Mouse (Mus musculus): ENCODE measurements around the gene Apba1.

Gene Apba1

DNA sequence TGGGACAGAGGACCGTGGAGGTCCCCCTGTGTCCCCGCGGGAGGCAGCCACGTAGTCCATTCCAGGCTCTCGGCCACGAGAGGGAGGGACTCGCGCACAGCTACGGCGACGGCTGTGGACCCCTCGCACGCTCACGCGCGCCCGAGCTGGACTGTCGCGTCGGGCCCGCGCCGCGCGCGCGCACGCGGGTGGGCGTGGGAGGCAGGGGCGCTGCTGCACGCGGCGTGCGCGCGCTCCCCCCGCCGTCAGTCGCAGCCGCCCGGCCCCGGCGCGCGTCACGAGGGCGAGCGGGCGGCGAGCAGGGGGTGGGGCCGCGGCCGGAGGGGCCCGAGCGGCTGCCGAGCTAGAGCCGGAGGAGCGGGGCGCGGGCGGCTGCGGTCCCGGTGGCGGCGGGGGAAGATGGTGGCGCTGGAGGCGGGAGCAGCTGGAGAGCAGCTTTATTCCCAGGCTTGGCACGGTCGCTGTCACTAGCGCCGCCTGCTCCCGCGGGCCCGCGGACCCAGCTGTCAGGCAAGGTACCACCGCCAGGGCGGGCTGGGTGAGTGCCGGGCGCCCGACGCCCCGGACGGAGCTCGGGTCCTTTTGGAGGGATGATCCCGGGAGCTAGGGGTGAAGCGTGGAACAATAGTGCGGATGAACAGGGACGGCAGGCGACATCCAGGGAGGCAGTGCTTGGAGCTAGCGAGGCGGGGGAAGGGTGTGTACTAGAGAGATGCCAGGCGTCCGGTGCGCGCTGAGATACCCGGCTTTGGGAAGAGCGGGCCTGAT, at the start of gene Apba1:
Gene Apba1, plus strand, starts transcription at position 334 of the 768 bp plus-strand sequence.
- in situ Hi-C loops (cut with MboI, MseI) = no loop called here

DNA sequence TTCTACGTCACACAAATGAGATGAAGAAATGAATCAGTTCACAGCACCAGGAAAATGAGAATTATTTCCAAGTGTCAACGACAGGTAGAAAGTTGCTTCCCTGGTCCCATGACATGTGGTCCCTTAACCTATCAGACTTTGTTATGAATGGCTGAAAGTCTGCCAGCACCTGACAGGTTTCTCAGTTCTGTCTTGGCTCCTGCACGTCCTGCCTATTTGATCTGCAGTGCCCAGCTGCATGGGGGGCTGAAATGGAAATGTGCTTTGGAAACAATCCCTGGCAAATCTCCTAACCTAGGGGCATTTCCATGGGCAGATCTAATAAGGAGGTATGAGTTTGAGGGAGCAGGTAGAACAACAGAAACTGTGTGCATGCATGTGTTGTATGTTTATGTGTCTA, 12.2 kb upstream of the Apba1 start:
- in situ Hi-C loops (cut with MboI, MseI) = no loop called here

DNA sequence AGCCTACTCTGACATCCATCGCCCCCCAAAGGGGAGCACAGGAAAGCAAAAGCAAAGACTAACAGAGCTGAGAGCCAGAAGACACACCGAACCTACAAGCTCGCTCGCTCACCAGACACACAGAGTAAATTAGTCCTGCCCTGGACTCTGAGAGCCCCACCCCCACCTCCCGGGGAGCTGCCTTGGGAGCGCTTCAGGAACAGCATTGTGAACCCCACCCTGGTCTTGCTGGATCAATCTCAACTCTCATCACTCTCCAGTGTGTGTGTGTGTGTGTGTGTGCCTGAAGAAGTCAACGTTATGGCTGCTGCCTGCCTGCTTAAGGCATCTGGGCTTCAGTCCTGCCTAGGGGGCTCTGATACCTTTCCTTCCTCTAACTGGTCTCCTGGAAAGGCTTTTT, 1.7 kb upstream of the Apba1 start:
- in situ Hi-C loops (cut with MboI, MseI) = no loop called here

DNA sequence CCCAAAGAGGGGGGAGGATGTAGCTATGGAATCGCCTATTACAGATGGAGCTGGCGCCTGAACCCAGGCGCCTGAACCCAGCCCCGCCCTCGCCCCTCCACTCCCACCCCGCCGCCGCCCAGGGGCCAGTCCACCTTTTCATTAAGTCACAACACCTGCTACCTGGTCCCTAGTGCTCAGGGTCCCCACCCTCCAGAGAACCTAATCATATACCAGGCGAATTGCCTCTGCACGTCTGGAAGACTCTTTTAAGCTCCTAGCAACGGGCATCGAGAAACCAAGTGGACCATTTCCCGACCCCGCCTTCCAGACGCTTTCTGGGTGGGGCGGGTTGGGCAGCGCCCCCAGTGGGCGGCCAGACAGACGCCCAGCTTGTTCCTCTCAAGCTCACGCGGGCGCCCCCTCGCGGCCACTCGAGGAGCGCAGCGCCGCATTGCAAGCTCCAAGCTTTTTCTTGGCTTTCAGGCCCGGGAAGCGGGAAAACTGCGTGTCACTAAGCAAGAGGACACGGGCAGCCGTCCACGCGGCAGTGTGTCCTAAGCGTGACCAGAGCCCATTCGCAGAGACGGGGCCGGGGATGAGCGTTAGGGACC, 630 bp upstream of the Apba1 start:
- in situ Hi-C loops (cut with MboI, MseI) = no loop called here

DNA sequence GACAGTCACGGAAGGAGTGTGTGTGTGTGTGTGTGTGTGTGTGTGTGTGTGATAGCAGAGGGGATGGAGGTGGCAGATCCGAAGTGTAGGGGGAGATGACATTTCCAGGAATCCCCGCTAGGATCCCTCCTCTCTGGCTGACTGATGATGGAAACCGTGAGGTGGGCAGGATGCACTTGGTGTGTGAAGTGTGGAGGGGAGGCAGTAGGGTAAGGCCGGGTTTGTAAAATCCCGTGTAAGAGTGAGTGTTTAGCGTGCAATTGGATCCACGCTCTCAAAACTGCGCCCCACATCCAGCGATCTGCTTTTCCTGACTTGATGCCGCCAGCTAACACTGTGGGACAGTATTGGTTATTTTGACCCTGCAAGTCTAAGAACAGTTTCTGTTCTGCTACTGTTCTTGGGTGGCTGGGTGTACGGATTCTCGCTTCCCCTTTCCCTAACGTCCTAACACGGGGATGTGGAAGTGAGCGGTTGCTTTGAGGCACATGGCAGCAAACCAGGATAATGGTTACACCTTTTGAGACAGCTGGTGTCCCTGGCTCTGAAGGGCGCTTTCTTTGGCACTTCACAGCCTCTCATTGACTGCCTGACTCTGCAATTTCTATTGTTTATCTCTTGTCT, 747 bp downstream of the Apba1 start:
- in situ Hi-C loops (cut with MboI, MseI) = no loop called here

DNA sequence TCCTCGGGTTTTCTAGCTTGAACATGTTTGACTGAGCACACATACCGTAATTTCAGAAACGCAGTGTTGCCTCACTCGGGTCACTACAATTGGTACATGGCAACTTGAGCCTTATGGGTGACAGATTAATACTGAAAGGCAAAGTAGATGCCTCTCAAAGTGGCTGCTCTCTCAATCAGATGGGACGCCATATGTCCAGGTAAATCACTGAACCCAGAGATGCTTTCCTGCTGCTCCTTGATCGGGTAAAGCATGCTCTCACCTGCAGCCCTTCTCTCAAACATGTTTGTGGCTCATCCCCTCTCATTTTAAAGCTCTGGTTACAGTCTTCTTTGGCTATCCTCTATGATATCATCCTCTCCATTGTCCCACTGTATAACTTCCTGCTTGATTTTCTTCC, 4.7 kb downstream of the Apba1 start:
- in situ Hi-C loops (cut with MboI, MseI) = loop anchor here (5.0 kb wide), 1 partner anchor 76 kb away; the partner anchor contains the start of gene Ptar1

DNA sequence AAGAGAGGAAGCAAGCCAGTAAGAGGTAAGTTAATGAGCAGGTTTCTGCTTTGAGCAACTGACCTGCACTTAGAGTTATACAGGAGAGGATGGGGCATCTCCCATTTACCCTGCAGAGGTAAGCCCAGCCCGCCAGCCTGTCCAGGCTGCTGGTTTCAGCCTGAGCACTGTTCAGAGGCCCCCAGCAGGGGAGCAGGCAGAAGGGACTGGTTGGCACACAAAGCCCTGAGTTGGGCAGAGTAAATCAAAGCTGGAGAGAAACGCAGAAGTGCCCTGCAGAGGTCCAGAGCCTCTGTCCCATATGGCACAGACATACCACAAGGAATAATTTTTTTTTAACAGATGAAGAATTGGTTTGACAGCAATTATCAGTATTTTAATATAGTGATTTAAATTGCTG, 5.4 kb downstream of the Apba1 start:
- in situ Hi-C loops (cut with MboI, MseI) = loop anchor here (5.0 kb wide), 1 partner anchor 77 kb away; the partner anchor contains the start of gene Ptar1

DNA sequence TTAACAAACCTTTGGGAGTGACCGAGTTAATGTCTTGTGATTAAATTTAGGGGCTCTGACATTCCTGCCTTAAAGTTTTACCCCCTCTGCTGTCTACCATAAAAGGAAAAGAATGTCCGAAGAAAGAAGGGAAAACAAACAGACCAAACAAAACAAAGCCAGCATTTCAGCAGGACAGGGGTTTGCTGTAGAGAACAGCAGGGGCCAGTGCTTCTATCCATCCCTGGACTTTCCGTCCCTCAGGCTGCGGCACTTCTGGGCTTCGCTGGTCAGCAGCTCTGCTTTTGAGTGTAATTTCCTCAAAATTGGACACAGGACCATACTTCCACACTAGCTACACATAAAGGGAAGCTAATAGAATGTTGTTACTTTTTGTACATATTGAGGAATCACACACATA, 10.2 kb downstream of the Apba1 start:
- in situ Hi-C loops (cut with MboI, MseI) = no loop called here

DNA sequence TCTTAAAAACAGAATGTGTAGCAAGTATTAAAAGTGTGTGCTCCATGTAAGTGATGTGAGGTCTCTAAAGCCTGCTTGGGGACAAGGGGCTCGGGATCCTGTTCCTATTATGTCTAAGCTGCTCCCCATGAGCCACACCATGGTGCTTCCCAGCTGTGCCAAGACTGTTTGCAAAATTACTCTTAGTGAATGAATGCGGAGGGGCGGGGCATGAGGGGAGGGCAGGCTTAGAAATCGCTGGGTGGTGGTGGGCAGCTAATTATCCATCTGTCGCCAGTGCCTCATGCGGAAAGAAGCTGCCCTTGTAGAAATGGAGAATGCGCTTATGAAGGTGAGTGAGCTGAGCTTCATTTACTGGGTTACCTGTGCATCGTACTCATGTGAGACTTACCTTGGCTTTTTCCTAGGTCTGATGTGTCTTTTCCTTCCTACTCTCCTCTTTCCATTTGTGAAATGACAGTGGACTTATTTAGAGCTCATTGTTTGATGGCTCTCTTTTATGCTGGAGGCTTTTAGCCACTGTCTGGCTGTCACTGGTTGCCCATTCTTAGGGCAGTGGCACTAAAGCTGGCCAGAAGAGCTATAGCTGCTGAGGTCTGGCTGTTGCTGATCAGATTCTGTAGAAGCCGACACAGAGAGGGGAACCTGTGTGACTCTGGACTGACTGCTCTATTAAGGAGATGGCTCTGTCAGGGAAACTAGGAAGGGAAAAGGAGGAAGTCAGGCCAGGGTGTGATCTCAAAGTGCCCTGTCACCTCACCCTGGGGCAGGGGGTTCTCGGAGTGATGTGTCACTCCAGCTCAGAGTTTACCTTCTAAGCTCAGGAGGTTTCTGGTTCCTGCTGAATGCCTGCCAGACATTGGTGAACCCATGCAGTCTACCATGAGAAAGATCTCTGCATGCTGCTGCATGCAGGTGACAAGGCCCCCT, 12.1 kb downstream of the Apba1 start:
- in situ Hi-C loops (cut with MboI, MseI) = no loop called here

DNA sequence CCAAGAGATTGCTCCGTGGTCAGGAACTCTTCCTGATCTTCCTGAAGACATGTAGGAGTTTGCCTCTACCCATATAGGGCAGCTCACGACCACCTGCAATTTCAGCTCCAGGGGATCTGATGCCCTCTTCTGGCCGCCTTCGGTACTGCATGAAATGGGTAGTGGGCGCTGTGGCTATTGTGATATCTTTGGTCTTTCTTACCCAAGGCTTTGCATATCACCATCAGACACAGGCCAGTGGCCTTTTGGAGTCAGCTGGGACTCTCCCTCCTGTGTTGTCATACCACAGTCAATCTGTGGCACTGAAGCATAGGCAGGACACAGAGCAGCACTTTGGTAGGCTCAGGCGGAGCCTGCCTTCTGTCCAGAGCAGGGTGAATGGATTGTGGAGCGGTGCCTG, 13.3 kb downstream of the Apba1 start:
- in situ Hi-C loops (cut with MboI, MseI) = no loop called here

DNA sequence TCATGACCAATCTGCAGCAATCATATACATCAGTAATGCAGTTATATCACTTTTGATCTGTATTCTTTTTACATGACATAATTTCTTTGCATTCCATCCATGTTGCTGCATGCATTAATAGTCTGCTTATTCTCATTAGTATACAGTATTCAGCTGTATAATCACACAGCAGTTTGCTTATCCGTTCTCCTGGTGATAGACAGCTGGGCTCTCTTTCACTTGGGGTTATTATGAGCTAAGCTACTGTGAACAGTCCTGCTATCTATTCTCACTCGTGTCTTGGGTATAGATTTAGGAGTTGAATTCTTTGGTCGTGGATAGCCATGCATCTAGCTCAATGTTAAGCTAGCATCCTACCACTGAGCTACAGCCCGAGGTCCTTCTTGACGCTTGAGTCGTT, 16.7 kb downstream of the Apba1 start:
- in situ Hi-C loops (cut with MboI, MseI) = no loop called here

DNA sequence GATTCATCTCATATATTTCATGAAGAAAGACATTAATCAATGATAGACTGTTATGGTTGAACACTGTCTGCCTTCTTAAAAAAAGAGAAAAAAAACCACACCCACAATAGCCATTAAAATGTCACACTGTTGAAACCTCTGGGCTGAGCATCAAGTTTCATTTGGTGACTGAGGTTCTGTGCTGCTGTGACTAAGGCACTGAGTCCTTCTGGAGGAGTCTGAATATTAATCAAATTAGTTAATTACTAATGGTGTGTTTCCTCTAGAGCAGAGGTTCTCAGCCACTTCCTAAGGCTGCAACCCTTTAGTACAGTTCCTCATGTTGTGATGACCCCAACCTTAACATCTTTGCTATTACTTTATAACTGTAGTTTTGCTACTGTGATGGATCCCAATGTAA, 20.4 kb downstream of the Apba1 start:
- in situ Hi-C loops (cut with MboI, MseI) = no loop called here

DNA sequence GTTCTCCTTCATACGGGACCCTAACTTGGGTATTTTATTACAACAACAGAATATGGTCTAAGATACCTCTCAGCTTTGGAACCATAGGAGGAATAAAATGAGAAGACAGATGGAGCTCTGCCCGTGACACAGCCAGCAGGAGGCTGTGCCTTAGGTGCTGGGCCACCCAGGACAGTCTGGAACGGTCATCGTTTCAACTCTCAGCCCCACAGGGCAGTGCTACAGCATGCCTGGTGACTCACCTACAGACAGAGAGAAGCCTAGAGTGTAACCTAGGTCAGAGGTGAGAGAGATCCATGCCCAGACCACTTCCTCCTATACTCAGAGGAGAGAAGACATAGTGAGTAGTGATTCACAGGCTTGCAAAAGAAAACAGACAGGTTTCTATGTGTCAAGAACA, 21.4 kb downstream of the Apba1 start:
- in situ Hi-C loops (cut with MboI, MseI) = no loop called here

DNA sequence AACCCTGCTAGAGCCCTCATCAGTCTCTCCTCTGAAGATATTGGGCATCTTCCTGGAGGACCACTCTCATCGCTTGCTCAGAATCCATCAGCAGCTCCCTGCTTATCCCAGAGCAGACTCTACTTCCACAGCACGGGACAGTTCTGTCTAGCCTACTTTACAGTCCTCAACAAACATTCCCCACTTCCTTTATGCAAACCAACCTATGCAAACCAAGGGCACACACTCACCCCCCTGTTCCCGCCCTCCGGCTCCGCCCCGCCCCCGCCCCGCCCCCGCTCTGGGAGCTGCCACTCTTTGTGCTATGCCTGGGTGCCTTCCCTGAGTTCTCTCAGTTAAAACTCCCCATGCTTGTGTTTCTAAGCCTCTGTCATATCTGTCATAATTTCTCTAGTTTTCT, 23.3 kb downstream of the Apba1 start:
- in situ Hi-C loops (cut with MboI, MseI) = no loop called here

DNA sequence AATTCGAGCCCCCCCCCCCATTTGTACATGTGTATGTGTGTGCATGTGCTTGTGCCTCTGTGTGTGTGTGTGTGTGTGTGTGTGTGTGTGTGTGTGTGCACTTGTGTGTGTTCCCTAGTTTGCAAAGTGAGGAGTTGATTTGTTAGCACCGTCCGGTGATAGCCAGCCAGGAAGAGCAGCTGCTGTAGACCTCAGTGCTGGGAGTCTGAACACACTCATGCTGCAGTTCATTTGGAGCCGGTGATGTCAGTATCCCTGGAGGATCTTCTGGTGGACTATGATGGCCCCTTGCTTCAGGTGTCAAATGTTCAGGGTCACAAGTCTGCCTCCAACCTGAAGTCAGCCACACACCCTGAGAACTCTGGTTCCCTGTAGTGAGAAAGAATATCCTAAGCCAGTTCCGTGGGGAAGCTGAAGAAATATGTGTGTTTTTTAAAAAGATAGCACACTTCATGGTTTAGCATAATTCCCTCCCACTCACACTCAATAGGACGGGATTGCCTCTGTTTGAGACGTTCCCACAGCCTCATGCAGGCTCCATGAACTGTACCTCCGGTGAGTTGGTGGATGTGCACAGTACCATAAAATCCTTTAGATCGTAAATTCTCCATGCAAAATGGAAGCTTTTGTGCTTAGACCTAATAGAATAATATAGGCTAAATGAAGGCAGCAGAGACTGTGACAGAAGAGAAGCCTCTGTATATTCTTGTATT, 29.9 kb downstream of the Apba1 start:
- in situ Hi-C loops (cut with MboI, MseI) = no loop called here

DNA sequence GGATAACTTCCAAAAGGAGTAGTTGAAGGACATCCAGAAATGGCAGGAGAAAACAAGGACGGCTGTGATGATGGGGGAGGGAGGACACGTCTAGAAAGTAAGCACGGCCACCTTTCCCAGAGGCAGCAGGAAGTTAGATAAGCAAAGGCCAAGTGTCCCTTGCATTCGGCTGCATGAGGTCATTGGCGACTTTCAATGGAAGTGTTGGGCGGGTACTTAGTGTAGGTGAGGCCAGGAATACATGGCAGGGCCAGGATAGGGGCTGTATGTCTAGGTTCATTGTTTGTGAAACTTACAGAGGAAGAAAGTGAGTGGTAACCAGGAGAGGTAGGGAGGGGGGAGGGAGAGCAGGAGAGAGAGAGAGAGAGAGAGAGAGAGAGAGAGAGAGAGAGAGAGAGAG, 33.0 kb downstream of the Apba1 start:
- in situ Hi-C loops (cut with MboI, MseI) = no loop called here

DNA sequence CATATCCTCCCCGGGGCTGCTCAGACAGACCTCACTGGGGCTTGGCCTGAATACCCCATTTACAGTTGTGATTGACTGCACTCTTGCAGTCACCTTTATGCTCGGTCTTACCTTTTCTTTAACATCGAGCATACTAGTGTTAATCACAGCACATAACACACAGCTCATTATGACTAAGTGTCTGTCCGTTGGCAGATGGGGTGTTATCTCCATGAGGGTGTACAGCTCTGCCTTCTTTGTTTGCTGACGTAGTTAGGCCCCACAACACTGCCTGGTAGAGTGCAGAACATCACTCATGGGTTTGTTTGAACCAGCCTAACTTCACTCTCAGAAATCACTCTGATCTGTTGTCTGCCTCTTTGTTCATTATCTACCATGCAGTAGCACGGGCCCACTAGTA, 33.9 kb downstream of the Apba1 start:
- in situ Hi-C loops (cut with MboI, MseI) = no loop called here

DNA sequence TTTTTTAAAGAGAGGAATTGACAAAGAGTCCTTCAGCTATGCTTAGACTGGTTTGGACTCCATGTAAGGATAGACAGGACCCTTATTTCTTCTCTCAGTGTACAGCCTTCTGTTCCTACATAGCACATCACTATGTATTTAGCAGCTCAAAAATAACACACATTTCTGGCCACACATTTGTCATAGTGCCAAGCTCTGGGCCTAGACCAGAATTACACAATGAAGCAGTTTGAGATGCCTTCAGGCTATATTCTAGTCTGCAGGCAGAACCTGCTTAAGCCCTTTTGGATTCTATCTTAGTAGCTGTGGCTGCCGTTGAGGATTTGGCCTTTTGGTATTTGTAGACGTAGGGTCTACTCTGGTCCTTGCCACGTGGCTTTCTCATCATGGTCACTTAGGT, 35.8 kb downstream of the Apba1 start:
- in situ Hi-C loops (cut with MboI, MseI) = no loop called here

DNA sequence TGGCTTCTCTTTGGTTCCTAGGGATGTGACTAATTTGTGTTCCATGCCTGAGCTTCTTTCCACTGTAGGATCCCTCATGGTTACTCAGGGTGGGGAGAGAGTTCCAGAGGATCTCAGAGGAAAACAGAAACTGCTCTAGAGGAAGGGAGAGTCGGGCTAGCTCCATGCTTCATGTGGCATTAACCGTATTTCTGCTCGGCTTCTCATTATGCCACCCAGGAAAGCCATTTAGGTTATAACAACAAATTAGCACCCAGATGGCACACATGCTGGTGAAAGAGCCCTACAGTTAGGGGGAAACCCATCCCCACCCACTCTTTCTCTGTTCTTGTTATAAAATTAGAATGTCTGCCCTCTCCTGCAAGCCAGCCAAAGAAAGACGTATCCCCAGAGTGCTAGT, 36.5 kb downstream of the Apba1 start:
- in situ Hi-C loops (cut with MboI, MseI) = no loop called here

DNA sequence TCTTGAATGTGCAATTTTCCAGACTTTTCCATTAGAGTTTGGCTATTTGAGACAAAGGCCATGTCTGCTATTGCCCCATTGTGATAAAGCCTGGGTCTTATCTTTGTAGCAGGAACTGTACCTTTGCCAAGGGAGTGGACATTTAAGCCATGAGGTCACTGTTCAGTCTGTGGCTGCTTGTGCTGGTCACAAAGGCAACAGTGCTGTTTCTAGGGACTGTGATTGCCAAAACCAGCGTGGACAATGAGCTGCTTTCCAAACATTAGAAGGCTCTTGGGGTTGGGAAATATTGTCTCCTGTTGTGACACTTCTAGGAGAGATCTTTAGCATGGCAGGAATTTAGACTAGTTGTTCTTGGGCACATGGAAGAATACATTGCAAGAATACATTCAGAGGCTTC, 42.5 kb downstream of the Apba1 start:
- in situ Hi-C loops (cut with MboI, MseI) = no loop called here

DNA sequence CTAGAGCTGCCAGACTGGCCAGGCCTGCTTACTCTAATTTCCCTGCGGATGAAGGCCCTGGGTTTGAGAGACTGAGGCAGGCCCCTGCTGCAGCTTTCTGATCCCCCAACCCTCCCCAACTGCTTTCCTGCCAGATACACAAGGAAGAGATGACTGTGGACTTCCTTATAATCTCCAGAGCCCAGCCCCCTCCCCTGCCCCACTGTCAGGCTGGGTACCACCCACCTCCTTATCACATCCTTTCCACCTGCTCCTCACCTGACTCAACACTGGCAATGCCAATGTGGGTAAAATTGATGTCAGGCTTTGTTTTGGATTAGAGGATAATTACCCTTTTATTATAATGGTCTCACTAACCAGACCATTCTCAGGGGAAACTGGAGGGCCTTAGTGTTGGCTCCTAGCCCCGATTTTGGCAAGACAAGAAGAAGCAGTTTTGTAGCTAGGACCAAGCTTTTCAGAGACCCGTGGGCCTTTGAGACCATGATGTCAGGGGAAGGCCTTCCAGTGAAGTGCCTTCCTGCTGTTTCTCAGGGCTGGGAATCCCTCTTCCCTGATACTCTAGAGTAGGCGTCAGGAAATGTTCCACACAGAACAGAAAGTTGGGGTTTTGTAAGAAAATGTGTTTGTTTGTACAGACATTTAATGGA, 44.7 kb downstream of the Apba1 start:
- in situ Hi-C loops (cut with MboI, MseI) = no loop called here

Data from T-helper 1 cell (primary cell).